Mouse (Mus musculus) neural tube, embryonic 11.5 days (tissue): Measurements from ENCODE around the gene Rfc4. TPM values are rescaled to one million over a fixed set of nuclear protein-coding genes. Genes with fewer than 3 reads are reported as not detected.
A peak's percentile ranks its signal among the peaks of the same experiment; 100 is the strongest.

ENCODE experiments used
- ATAC-seq: fragments of 200-750 bp; cut with Nextera tagmentation; 2 replicates; pipeline ENCODE4 v1.8.0; 2017; ENCODE audit warnings: moderate number of reproducible peaks, mild to moderate bottlenecking, moderate TSS enrichment, moderate library complexity; ENCODE audit not compliant: insufficient read depth, low FRiP score, low TSS enrichment
- DNase-seq: peaks from one replicate; pipeline ENCODE4 v3.0.0-alpha.2; 2015; ENCODE audit warnings: low spot score
- H3K27ac ChIP-seq: fragments of 300-500 bp; sonication (generic); 2 replicates; pipeline ENCODE4 v1.5.1; 2014; ENCODE audit warnings: low read depth, mild to moderate bottlenecking, low read length
- H3K27me3 ChIP-seq: fragments of 300-500 bp; sonication (generic); 2 replicates; pipeline ENCODE4 v1.6.1; 2014; ENCODE audit warnings: mild to moderate bottlenecking, low read length, mixed read lengths; ENCODE audit not compliant: control insufficient read depth, insufficient read depth
- H3K36me3 ChIP-seq: fragments of 300-500 bp; sonication (generic); 2 replicates; pipeline ENCODE4 v1.6.1; 2014; ENCODE audit warnings: mild to moderate bottlenecking, low read length, moderate library complexity, mixed read lengths; ENCODE audit not compliant: control insufficient read depth, insufficient read depth
- H3K4me1 ChIP-seq: fragments of 300-500 bp; sonication (generic); 2 replicates; pipeline ENCODE4 v1.6.1; 2014; ENCODE audit warnings: low read length, mixed read lengths; ENCODE audit not compliant: control insufficient read depth, insufficient read depth
- H3K4me2 ChIP-seq: fragments of 300-500 bp; sonication (generic); 2 replicates; pipeline ENCODE4 v1.6.1; 2014; ENCODE audit warnings: low read depth, mild to moderate bottlenecking, moderate library complexity
- H3K4me3 ChIP-seq: fragments of 300-500 bp; sonication (generic); 2 replicates; pipeline ENCODE4 v1.5.1; 2014; ENCODE audit warnings: low read depth, low read length
- H3K9ac ChIP-seq: fragments of 300-500 bp; sonication (generic); 2 replicates; pipeline ENCODE4 v1.6.1; 2014; ENCODE audit warnings: mild to moderate bottlenecking, low read length
- H3K9me3 ChIP-seq: fragments of 300-500 bp; sonication (generic); 2 replicates; pipeline ENCODE4 v1.6.1; 2016; ENCODE audit warnings: low read length; ENCODE audit not compliant: control insufficient read depth
- WGBS: fragments of 180-500 bp; shearing (Covaris S2); extraction: QIAGEN DNeasy Blood & Tissue Kit; methylation state at CpG from one replicate; pipeline ENCODE4 v1.1.7; 2014; 5-methylcytosine and 5-hydroxymethylcytosine counted together
- polyA plus RNA-seq: library from polyadenylated mRNA; unstranded; fragments of >200 nt; fragmentation: Nextera tagmentation; extraction: Ambion mirVana; gene quantifications from 2 replicates; pipeline ENCODE4 v1.2.1, GENCODE M21; 2014

The Rfc4 gene
- 150 and 184 TPM in 2 replicates for polyA plus RNA-seq

DNA sequence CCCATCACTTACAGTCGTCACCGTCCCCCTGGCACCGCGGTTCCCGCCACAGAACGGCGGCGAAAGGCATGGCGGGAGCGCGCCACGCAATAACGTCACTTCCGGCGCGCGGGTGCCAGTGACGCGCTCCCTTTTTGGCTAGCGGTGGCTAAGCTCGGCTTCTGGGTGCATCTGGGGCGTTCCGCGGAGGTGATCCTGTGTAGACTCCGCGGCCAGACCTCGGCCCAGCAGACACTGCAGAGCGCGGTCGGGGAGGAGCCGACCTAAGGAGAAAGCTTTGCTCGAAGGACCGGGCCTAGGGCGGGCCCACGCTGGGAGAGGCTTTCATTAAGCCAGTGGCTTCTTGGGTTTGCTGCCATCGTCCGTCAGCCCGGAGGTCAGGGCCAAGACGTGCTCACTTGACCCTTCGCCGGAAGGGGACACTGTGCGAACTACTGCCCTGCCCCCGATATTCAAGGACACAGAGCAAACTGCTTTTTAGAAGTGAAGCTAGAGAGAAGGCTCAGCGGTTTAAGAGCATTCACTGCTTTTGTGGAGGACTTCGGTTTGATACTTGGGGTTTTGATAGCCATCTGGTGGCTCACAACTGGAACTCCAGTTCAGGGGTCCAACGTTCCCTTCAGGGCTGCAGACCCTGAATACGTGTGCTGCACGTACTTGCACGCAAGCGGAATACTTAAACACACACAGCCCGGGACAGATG, at the start of gene Rfc4:
Rfc4 (minus strand) TSS at position 65 of the 703 bp plus-strand sequence.
- peaks cover 2% of the 10 kb centered on the region; the same call in 1 of the 2 replicates for H3K36me3 ChIP-seq
- peak within 1 kb of the TSS; percentile 50 for H3K4me2 ChIP-seq
- H3K9ac ChIP-seq, result peak within 1 kb of the TSS; percentile 91
- H3K4me3 ChIP-seq, result peak within 1 kb of the TSS; percentile 71
- no peaks in the 10 kb centered on the region for H3K27me3 ChIP-seq
- ATAC-seq (peak; percentile 92), DNase-seq (peak; percentile 96)
- under 1% methylated on average over 50 of the region's 51 CpGs for WGBS
- H3K4me1 ChIP-seq, result peaks cover 10% of the 10 kb centered on the region
- peak within 1 kb of the TSS; percentile 96 for H3K27ac ChIP-seq
- H3K9me3 ChIP-seq, result no peaks in the 10 kb centered on the region

GRCm38 (mm10) chr16:23175956-23176355, 48.4 kb upstream of the Rfc4 start:
- Histone ChIP-seq H3K27ac (no peak overlapping the region), H3K36me3 (no peaks in the 10 kb centered on the region), H3K4me1 (no peaks in the 10 kb centered on the region), H3K9me3 (no peaks in the 10 kb centered on the region), H3K4me3 (no peak overlapping the region), H3K4me2 (no peak overlapping the region), H3K9ac (no peak overlapping the region), H3K27me3 (no peaks in the 10 kb centered on the region)
- DNase-seq, result no peak
- no peak for ATAC-seq
- 69% methylated on average over 3 of the region's 3 CpGs for WGBS

GRCm38 (mm10) chr16:23174855-23175254, 47.3 kb upstream of the Rfc4 start:
- no peak overlapping the region for H3K27ac ChIP-seq
- no peaks in the 10 kb centered on the region for H3K9me3 ChIP-seq
- H3K27me3 ChIP-seq, result no peaks in the 10 kb centered on the region
- 92% methylated on average over 5 of the region's 5 CpGs for WGBS
- no peaks in the 10 kb centered on the region for H3K4me1 ChIP-seq
- H3K4me3 ChIP-seq, result no peak overlapping the region
- no peaks in the 10 kb centered on the region for H3K36me3 ChIP-seq
- ATAC-seq, result no peak
- DNase-seq, result no peak
- H3K4me2 ChIP-seq, result no peak overlapping the region
- H3K9ac ChIP-seq, result no peak overlapping the region

GRCm38 (mm10) chr16:23173904-23174303, 46.4 kb upstream of the Rfc4 start:
- Histone ChIP-seq H3K9me3 (no peaks in the 10 kb centered on the region), H3K4me2 (no peak overlapping the region), H3K4me1 (no peaks in the 10 kb centered on the region), H3K9ac (no peak overlapping the region), H3K36me3 (no peaks in the 10 kb centered on the region), H3K4me3 (no peak overlapping the region), H3K27ac (no peak overlapping the region), H3K27me3 (no peaks in the 10 kb centered on the region)
- DNase-seq, result no peak
- ATAC-seq, result no peak
- 98% methylated on average over 5 of the region's 5 CpGs for WGBS

DNA sequence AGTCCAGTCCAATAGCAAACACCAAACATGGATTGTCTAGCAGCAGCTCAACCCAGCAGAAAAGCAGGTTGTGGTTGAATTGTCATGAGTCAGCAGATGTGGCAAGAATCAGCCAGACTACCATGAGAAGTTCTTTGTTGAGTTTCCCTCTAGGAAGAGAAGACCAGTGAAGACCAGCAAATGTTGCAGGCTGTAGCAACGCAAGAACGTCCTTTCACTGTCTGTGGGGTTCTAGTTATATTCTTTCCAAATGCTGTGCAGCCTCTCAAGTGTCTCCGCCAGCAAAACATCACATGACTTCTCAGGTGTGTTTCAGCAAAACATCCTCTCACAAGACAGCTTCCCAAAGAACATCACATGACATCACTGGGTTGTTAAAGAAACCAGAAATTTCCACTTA, 43.3 kb upstream of the Rfc4 start:
- Histone ChIP-seq H3K9ac (no peak overlapping the region), H3K36me3 (no peaks in the 10 kb centered on the region), H3K27ac (no peak overlapping the region), H3K4me1 (no peaks in the 10 kb centered on the region), H3K9me3 (no peaks in the 10 kb centered on the region), H3K27me3 (no peaks in the 10 kb centered on the region), H3K4me2 (no peak overlapping the region), H3K4me3 (no peak overlapping the region)
- DNase-seq, result no peak
- 91% methylated on average over 3 of the region's 3 CpGs for WGBS
- no peak for ATAC-seq

- ATAC-seq, result no peak
- no peaks in the 10 kb centered on the region for H3K9me3 ChIP-seq
- no peak overlapping the region for H3K9ac ChIP-seq
- H3K4me2 ChIP-seq, result no peak overlapping the region
- no peaks in the 10 kb centered on the region for H3K36me3 ChIP-seq
- DNase-seq, result no peak
- H3K4me1 ChIP-seq, result no peaks in the 10 kb centered on the region
- no peaks in the 10 kb centered on the region for H3K27me3 ChIP-seq
- H3K4me3 ChIP-seq, result no peak overlapping the region
- 81% methylated on average over 5 of the region's 5 CpGs for WGBS
- no peak overlapping the region for H3K27ac ChIP-seq
These were observed 39.5 kb upstream of the Rfc4 start for GRCm38 (mm10) chr16:23167079-23167478.

GRCm38 (mm10) chr16:23166646-23167045, 39.1 kb upstream of the Rfc4 start:
- no peaks in the 10 kb centered on the region for H3K4me1 ChIP-seq
- no peak overlapping the region for H3K4me2 ChIP-seq
- 95% methylated on average over 1 of the region's 1 CpGs for WGBS
- H3K36me3 ChIP-seq, result no peaks in the 10 kb centered on the region
- no peaks in the 10 kb centered on the region for H3K9me3 ChIP-seq
- H3K27me3 ChIP-seq, result no peaks in the 10 kb centered on the region
- H3K9ac ChIP-seq, result no peak overlapping the region
- DNase-seq (no peak), ATAC-seq (no peak)
- no peak overlapping the region for H3K4me3 ChIP-seq
- H3K27ac ChIP-seq, result no peak overlapping the region

GRCm38 (mm10) chr16:23165441-23165840, 37.9 kb upstream of the Rfc4 start:
- DNase-seq, result no peak
- no peak overlapping the region for H3K27ac ChIP-seq
- ATAC-seq, result no peak
- no peaks in the 10 kb centered on the region for H3K36me3 ChIP-seq
- no peak overlapping the region for H3K4me2 ChIP-seq
- no peak overlapping the region for H3K9ac ChIP-seq
- no peaks in the 10 kb centered on the region for H3K4me1 ChIP-seq
- no peak overlapping the region for H3K4me3 ChIP-seq
- H3K27me3 ChIP-seq, result no peaks in the 10 kb centered on the region
- WGBS, result 68% methylated on average over 9 of the region's 9 CpGs
- no peaks in the 10 kb centered on the region for H3K9me3 ChIP-seq

DNA sequence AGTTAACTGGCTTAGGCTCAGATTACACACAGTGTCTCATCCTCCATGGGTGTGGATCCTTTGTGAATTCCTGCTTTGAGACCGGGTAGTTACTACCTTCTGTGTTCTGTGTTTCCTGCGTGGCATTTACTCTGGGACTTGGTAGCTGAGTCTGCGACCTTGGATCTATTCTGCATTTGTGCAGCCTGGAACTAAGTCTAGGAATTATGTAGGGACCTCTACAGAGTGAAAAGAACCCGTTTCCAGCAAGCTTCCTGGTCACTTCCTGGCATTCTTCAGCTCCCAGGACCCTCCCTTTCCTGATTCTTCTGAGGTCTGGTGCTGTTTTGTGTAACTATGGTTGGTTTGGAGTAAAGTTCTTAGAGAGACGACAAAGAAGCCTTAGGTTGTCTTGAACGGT, 36.9 kb upstream of the Rfc4 start:
- Histone ChIP-seq H3K27ac (no peak overlapping the region), H3K27me3 (no peaks in the 10 kb centered on the region), H3K4me1 (no peaks in the 10 kb centered on the region), H3K4me3 (no peak overlapping the region), H3K9ac (no peak overlapping the region), H3K4me2 (no peak overlapping the region), H3K9me3 (no peaks in the 10 kb centered on the region), H3K36me3 (no peaks in the 10 kb centered on the region)
- WGBS, result 81% methylated on average over 6 of the region's 6 CpGs
- DNase-seq (no peak), ATAC-seq (no peak)
